Mouse (Mus musculus): ENCODE measurements around the gene 9630041A04Rik.

The 9630041A04Rik gene

DNA sequence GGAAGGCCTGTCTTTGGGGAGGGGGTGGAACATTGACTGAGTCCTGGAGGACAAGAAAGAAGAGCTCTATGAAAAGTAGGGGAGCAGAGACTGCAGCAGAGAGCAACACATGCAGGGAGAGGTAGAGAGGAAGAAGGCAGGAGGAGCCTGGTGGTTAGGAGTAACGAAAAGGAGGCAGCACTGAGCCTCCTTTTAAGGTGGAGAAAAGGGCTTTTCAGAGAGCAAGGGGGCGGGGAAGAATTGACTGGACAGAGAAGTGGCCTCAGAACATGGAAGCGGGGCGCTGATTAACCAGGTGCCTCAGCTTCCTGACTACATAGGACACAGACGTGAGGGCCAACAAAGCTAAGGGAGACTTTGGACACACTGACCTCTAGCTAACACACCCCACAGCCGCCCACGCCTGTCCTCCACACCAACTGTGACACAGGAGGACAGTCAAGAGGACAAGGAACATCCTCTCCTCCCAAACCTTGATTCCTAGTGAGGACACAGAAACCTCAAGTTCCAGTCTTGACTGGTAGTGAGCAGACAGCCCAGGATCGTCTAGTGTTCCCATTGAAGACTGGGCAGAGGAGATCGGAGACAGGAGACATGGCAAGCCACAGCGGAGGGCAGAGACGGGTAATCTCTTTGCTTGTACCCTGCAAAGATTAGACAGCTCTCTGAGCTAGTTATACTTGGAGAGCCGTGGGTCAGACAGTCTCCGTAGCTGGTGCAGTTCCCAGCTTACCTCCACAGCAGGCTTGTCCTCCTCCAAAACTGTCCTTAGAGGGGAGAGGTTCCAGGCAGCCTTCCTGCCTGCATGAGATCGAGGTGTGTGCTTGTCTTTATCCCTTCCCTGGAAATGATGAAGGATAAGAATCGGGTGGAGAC, at the start of gene 9630041A04Rik:
TSS of gene 9630041A04Rik (plus strand) at position 246 of the 876 bp plus-strand sequence.
- no peak for DNase-seq (ENCODE audit: low spot score)

DNA sequence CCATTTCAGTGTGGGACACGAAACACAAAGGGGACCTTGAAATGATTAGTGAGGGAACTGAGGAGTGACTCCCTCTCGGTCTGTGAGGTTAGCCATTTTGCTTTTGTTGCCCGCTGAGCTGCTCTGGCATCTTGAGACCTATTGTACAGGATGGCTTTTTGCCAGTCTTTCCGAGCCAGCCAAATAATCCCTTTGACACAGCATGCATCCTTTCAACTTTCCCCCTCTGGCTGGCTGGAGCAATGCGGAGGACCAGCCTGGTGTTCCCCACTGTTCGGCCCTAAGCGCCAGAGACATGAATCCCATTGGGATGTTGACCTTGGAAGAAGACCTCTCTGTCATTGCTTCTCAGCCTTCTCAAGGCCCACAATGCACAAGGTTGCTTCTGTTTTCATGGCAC, 37.7 kb upstream of the 9630041A04Rik start:
- DNase-seq (ENCODE audit: low spot score), result no peak

DNA sequence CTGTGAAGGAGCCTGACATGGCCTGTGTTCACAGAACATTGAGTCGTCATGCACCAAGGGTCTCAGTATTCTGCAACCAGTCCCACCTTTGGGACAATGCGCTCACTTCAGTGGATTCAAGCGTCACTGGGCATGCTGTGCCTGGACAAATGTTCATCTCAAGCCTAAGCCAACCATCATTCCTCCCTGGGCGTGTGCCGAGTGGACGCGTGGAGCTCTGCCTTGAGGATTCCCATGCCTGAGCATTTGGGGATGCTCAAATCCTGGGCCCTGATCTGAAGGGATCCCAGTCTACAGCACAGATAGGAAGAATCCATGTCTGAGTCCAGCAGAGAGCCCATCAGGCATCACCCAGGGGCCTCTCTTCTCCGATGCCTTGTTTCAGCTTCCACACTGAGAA, 36.0 kb upstream of the 9630041A04Rik start:
- no peak for DNase-seq (ENCODE audit: low spot score)

DNA sequence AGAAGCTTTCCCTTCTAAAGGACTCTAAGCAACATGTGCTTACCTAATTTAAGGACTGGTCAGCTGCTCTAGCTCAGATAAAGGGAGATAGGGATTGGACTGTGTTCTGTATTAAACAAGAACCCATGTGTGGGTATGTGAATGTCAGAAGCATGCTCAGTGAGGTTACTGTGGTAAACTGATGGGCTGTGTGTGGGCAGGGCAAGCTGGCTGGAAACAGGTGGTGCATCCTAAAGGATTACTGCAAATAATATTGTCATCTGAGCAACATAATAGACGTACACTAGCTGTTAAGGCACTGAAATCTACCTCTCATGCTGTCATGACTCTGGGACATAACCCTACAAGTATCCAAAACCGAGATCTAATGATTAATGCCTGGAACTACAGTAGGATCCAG, 28.0 kb upstream of the 9630041A04Rik start:
- no peak for DNase-seq (ENCODE audit: low spot score)

DNA sequence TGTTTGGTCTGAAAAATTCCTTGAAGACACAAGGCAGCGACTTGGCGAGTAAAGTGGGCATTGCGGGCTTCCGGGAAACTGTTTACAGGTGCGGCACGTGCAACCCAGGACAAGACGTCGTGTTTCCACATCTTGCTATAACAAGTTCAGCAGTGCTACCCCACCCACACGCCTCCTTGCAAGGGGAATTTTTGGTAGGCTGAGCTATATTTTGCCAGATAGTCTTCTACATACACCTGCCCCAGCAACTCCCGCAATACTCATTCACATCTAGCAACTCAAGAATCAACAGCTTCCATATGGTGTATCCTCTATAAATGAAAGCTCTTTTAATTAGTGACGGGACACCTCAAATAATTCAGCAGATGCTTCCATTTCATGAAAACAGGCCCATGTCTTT, 20.5 kb upstream of the 9630041A04Rik start:
- DNase-seq (ENCODE audit: low spot score), result no peak

DNA sequence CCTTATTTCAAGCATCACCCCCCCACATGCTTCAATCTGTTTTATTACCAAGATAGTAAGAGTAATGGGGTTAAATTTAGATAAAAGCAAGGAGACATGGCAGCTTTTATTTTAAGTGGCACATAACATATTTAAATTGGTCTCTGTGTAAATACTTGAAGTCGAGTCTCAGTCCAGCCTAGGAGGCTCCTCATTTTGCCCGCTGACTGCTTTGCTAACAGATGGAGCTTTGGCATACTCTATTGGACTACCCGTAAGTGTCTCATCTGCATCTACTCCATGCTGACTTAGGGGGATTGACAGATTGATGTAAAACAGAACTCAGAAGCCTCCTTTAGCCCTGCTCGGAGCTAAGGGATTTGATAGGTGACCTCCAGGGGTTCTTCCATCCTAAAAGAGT, 17.7 kb upstream of the 9630041A04Rik start:
- DNase-seq (ENCODE audit: low spot score), result no peak

DNA sequence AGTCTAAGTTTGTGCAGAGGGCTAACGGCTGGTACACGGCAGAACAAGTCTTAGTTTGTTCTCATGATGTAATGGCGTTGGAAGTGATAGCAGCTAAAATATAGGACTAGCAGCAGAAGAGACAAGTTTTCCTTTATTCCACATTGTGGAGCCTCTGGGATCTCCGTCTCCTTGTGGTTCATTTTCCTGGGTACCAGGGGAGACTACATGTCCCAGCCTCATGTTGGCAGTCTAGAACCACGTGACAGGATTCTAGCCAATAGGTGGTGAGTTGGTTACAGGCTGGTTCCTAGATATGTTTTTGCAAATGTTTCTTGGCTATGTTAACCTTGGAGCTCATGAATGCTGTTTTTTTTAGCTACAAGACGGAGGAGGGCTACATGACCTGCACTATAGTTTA, 15.9 kb upstream of the 9630041A04Rik start:
- no peak for DNase-seq (ENCODE audit: low spot score)

DNA sequence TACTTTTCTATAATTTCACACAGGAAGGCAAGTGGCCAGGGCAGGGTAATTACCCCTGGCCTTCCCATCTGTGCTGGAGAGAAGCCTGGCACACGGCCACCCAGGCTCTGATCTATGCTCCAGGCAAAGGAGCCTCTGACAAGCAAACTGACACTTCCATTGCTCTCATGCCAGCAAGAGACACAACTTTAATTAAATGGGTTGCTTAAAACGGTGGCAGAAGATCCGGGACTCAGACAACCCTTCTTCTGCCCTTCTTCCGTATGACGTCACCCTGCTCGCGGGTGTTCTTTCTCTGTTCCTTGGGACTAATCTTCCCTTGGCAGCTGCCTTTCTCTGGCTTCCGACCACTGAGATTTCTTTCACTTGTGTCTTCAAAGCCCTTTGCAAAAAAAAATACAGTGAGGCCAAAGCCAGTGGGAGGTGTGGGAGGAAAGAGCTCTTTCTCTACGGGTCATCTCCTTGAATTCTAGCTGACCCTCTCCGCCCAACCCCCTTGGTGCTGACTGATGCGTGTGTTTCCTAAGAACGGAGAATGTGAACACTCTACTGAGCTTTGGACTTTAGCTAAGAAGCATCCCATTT, 932 bp downstream of the 9630041A04Rik start:
- DNase-seq (ENCODE audit: low spot score), result peak; percentile 34

DNA sequence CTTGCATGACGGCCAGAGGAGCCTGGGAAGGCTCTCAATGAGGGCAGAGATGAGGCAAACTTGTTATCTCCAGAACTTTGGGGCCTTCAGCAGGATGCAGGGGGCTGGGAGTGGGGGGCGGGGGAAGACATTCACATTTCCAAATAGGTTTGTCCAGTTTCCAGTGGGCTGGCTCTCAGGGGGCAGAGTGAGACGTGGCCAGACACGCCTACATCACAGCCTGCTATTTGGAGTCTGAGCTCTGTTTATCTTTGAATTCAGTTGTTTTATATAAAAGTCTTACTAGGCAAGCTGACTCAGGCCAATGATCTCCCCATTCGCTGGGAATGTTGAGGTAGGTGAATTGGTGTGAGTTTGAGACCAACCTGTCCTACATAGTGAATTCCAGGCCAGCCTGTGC, 1.5 kb downstream of the 9630041A04Rik start:
- DNase-seq (ENCODE audit: low spot score), result peak; percentile 3

DNA sequence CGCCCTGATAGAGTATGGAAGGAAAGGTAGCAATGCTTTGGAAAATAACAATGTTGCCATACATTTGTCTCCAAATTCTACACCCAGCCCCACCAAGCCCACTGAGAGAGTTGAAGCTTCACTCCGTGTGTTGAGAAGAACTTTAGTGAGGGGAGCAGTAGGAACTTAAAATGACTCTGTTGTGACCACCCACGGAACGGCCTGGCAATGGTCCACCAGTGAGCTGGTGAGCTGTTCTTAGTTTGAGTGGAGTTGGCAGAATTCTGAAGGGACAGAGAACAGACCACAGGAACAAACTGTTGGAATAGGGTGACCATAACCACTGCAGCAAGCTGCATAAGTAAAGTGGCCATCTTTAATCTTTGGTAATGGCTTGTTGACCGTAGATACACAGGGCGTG, 7.0 kb downstream of the 9630041A04Rik start:
- DNase-seq (ENCODE audit: low spot score), result no peak

DNA sequence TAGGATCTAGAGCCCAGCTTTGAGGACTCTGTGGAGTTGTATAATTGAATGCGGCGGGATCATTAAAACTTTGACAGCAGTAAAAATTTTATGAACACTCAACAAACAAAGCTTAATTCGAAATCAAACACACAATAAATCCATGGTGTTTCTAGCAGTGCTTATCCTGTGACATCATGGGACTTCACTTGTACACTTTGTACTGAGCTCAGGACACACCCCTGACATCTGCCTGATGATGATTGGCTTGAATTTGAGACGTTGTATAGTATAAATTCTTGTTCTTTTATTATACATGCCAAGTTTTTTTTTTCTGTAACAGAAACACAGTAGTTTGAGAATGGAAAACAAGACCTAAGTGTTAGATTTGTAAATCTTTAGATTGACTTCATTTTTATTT, 8.4 kb downstream of the 9630041A04Rik start:
- DNase-seq (ENCODE audit: low spot score), result no peak

DNA sequence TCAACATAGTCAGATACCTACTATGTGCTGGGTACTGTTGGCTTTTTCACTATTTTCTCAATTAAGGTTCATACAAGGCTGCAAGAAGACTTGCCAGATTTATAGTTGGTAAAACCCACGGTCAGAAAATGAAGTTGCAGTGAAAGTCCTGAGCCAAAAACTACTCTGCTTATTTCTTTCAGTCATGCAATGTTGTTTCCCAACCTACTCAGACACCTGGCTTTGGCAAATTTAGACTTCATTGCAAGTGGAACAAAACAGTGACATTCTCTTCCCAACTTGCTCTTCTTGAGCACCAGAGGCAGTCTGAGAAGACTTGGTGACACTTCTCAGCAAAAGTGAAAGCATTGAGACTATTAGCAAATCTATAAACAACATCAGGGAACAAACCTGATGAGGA, 13.7 kb downstream of the 9630041A04Rik start:
- DNase-seq (ENCODE audit: low spot score), result no peak

DNA sequence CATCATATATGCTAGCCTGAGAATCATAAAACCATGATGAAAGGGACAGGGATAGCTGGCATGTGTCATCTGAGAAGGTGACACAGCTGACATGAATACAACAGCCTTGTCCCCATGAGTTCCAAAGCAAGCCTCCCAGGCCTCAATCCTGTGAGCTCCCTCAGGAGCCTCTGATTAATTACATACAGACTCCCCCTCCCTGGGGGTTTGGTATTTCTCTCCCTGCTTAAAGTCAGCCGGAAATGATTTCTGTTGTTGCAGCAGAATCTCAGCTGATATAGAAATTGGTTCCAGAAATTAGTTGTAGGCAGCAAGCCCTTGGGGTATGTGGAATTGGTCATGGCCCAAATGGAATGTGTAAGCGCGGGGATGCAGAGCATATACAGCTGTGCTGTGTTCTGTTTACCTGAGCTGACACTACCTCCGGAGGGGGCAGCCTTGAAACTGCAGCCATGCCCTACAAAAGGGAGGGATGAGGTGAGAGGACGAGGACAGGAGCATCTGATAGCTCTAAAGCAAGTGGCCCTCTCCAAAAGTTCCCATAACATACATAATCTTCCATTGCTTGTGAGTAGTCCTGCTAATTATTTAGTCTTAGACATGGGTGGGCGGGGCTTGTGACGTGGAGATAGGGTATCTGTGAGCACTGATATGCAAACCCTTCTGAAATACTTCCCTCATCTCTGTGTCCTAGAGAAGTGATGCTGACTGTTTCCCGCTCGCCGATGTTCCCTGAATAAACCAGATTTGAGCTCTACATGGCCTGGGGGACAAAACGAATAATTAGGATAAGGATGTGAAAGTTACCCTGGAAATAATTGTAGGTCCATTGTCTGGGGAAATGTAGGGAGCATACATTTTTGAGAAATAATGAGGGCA, 15.7 kb downstream of the 9630041A04Rik start:
- no peak for DNase-seq (ENCODE audit: low spot score)

DNA sequence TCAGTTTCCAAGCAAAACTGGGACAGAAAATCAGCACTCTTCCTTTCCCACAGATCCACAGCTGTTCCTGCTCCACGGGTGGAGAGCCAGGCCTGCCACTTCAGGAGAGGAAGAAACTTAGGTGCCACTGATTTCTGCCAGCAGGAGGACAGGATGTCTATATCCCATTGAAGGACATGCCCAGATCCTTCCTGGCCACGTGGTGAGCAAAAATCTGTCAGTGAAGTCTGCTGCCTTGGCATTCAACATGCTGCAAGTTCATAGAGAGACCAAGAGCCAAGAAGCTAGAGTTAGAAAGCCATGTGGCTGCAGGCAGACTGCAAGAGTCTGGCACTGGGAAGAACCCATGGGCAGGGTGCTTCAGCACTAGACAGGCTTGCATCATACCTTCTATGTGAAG, 21.7 kb downstream of the 9630041A04Rik start:
- DNase-seq (ENCODE audit: low spot score), result no peak

DNA sequence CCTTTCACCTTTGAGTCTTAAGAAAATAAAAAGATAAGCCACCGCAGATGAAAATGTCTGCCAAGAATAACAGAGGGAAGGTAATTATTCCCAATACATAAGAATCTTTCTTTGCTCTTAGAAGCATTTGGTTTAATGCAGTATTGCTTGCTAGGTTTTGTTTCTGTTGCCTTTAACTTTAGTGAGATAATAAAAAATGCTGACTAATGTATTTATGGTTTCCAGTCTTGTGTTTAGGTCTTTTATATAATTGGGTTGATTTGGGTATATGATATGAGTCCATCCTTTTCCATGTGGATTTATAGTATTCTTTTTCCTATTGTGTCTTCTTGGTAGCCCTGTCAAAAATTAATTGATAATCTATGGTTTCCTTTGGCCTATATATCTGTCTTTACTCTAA, 36.2 kb downstream of the 9630041A04Rik start:
- no peak for DNase-seq (ENCODE audit: low spot score)

DNA sequence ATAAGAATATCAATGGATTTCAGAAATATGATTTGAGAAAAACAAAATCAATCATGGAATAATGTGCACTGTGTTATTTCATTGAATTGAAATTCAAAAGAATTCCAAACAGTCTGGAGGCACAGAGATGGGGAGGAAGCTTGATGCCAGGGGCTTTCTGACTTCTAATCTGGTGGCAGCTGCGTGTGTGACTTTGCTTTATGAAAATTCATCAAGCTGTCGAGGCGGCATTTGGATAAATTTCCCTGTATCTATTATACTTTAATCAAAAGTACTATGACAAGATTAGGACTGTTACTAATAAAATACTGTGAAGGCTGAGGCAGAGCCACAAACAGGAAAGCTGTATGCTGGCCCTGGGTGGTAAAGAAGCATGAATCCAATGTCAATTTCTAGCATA, 41.8 kb downstream of the 9630041A04Rik start:
- no peak for DNase-seq (ENCODE audit: low spot score)

DNA sequence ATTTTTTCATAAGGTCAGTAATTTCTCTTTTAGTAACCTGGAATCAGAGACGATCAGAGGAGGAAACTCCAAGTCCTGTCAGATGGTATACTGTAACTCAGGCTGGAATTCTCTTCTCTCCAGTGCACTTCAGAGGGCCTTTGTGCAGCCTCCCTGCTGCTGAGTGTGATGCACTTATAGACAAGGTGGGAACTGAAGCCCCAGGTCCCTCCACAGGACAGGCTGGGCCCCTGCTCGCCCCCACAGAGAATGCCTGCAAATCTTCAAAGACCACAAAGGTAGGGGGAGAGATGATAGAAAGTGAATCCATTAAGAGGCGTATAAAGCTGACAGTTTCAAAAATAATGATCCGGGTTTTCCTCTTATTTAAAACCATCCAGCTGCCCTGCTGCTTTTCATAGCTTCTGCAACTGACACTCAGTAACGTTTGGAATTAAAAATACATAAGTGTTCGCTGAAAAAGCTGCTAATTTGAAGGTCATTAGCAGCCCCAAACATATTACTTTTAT, 46.2 kb downstream of the 9630041A04Rik start:
- no peak for DNase-seq (ENCODE audit: low spot score)

DNA sequence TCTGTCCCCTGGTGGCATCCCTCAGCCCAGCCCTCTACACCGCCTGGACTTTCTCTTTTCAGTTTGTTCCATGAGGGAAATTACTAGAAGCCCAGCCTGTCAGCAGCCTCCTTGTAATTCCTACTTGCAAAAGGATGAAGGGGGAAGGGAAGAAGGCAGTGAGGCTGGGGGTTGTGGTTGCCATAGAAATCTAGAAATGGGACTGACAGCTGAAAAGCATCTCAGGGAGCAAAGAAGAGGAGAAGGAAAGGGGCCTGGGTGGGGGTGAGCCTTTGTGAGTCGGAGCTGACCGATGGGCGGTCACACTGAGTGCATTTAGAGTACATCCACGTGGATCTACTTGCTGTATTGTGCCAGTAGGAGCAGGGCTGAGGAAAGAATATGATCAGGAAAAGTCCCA, 47.2 kb downstream of the 9630041A04Rik start:
- no peak for DNase-seq (ENCODE audit: low spot score)

DNA sequence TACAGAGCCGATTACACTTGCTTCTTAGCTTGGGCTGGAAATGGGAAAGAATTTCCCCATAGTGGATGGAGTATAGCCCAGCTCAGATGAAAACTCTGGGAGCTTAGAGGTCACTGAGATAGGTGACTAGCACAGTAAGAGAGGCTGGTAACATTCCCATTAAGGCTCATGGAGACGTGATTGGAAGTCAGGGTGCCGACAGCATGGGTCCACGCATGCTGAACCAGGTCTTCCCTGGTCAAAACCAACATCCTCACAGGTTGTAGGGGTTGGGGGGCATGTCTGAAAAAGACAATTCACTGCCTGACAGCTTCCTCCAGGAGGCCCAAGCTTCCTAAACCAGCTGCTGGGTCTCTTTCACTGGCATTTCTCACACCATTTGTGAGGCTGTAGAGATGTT, 47.9 kb downstream of the 9630041A04Rik start:
- no peak for DNase-seq (ENCODE audit: low spot score)

DNA sequence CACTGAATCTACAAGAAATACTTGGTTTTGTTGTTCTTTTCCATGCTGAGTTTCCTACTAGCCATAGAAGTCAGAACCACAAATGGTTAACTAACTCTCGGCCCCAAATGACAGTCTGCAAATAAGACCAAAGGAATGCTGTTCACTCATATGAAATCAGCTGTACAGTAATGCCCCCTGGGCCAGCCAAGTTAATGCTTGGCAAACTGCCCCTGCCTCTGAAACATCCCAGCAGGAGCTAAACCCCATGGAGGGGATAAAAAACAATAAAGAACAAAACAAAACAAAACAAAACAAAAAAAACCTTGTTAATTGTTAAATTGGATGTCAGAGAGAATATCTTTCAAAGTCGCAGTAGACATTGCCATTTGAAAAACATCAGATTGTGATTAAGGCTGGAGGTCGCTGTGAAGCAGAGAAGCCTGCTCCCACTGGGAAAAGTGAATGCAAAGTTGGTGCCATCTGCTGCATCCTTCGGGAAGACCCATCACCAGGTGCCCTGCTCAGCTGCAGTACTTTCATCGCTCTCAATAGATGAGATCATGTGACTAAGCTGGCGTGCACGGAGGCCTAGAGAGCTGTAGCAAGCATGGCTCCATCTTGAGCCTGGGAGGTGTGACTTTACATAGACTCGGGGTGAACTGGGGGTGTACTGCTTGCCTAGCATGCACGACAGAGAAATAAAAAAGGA, 49.7 kb downstream of the 9630041A04Rik start:
- DNase-seq (ENCODE audit: low spot score), result no peak

DNA sequence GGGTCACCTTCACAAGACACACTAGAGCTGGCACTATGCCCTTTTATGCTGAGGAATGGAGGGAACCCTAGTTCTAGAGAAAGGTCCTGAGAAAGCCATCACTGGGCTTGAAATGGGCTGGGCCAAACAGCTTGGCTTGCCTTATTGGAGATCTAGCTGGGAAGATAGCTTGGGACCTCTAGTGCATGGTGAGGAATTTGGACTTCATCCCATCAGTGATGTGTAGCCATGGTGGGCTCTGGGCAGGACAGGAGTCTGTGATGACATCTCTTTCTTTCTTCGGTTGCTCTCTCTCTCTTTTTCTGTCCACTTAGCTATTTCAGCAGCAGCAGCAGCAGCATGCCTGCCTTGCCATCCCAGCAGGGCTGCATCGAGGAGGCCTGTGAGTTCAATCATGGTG, 53.4 kb downstream of the 9630041A04Rik start:
- no peak for DNase-seq (ENCODE audit: low spot score)

DNA sequence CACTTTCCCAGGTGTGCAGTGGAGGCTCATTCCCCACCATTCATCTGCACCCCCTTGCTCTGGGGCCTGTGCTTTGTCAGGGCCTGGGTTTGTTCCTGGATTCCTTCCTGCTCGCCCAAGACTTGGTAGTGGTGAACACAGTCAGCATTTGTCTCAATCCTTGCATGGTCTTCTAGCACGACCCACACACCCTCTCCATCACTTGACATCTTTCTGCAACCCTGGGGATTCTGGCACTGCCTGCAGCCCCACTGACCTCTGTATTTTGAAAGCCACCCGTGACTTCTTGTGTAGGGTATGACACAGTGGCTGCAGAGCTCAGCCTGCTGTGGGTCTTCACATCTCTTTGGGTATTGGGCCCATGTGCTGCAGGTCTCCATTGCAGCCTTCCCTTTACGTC, 57.1 kb downstream of the 9630041A04Rik start:
- DNase-seq (ENCODE audit: low spot score), result no peak
